Mouse (Mus musculus): ENCODE measurements around the gene Slc52a3. TPM values are rescaled to one million over a fixed set of nuclear protein-coding genes. Genes with fewer than 3 reads are reported as not detected.

Gene Slc52a3
- polyA plus RNA-seq, 1 experiment from 2014 or later = 2.8 TPM

- WGBS = 44% methylated on average over 8 of the region's 9 CpGs
- DNase-seq (ENCODE audit: low spot score) (peak; percentile 58), ATAC-seq (ENCODE audit: low read depth) (no peak)
- Histone ChIP-seq H3K9me3 (ENCODE audit: control insufficient read depth, low read length) (no peaks in the 10 kb centered on the region), H3K9ac (ENCODE audit: low read depth, low read length) (no peak overlapping the region), H3K27ac (replicated peaks; ENCODE audit: low read depth, low read length) (peak overlapping the region; percentile 58), H3K4me3 (ENCODE audit: low read depth, low read length) (no peak overlapping the region), H3K36me3 (ENCODE audit: control insufficient read depth, insufficient read depth, low read length) (no peaks in the 10 kb centered on the region), H3K4me2 (ENCODE audit: low read depth, low read length) (no peak overlapping the region), H3K4me1 (ENCODE audit: control insufficient read depth, insufficient read depth, low read length) (peaks cover 29% of the 10 kb centered on the region), H3K27me3 (replicated peaks; ENCODE audit: control insufficient read depth, insufficient read depth, low read length) (no peaks in the 10 kb centered on the region)
Measured at GRCm38 (mm10) chr2:151961284-151962196, 34.8 kb upstream of the Slc52a3 start.

- H3K4me2 ChIP-seq (ENCODE audit: low read depth, low read length) = no peak overlapping the region
- 51% methylated on average over 10 of the region's 10 CpGs for WGBS
Measured at GRCm38 (mm10) chr2:151962474-151962873, 33.8 kb upstream of the Slc52a3 start.

GRCm38 (mm10) chr2:151963319-151963718 lies 33.0 kb upstream of the Slc52a3 start:
- no peaks in the 10 kb centered on the region for H3K9me3 ChIP-seq (ENCODE audit: control insufficient read depth, low read length)
- no peaks in the 10 kb centered on the region for H3K27me3 ChIP-seq (replicated peaks; ENCODE audit: control insufficient read depth, insufficient read depth, low read length)
- no peak overlapping the region for H3K4me2 ChIP-seq (ENCODE audit: low read depth, low read length)
- H3K4me3 ChIP-seq (ENCODE audit: low read depth, low read length) = no peak overlapping the region
- peak overlapping the region; percentile 55; the same call in 1 of the 2 replicates for H3K27ac ChIP-seq (replicated peaks; ENCODE audit: low read depth, low read length)
- WGBS = 82% methylated on average over 5 of the region's 5 CpGs
- no peaks in the 10 kb centered on the region for H3K36me3 ChIP-seq (ENCODE audit: control insufficient read depth, insufficient read depth, low read length)
- ATAC-seq (ENCODE audit: low read depth) (no peak), DNase-seq (ENCODE audit: low spot score) (no peak)
- H3K9ac ChIP-seq (ENCODE audit: low read depth, low read length) = no peak overlapping the region
- peaks cover 29% of the 10 kb centered on the region for H3K4me1 ChIP-seq (ENCODE audit: control insufficient read depth, insufficient read depth, low read length)

More at GRCm38 (mm10) chr2:151962474-151962873, 33.8 kb upstream of the Slc52a3 start:
- DNase-seq (ENCODE audit: low spot score) = peak; percentile 93
- H3K27ac ChIP-seq (replicated peaks; ENCODE audit: low read depth, low read length) = peak overlapping the region; percentile 55
- ATAC-seq (ENCODE audit: low read depth) = peak; percentile 76
- peaks cover 29% of the 10 kb centered on the region for H3K4me1 ChIP-seq (ENCODE audit: control insufficient read depth, insufficient read depth, low read length)
- H3K9ac ChIP-seq (ENCODE audit: low read depth, low read length) = no peak overlapping the region
- no peak overlapping the region for H3K4me3 ChIP-seq (ENCODE audit: low read depth, low read length)
- H3K36me3 ChIP-seq (ENCODE audit: control insufficient read depth, insufficient read depth, low read length) = no peaks in the 10 kb centered on the region
- H3K9me3 ChIP-seq (ENCODE audit: control insufficient read depth, low read length) = no peaks in the 10 kb centered on the region
- no peaks in the 10 kb centered on the region for H3K27me3 ChIP-seq (replicated peaks; ENCODE audit: control insufficient read depth, insufficient read depth, low read length)

- Histone ChIP-seq H3K4me3 (ENCODE audit: low read depth, low read length) (no peak overlapping the region), H3K27ac (replicated peaks; ENCODE audit: low read depth, low read length) (no peak overlapping the region), H3K4me1 (ENCODE audit: control insufficient read depth, insufficient read depth, low read length) (peaks cover 29% of the 10 kb centered on the region), H3K36me3 (ENCODE audit: control insufficient read depth, insufficient read depth, low read length) (no peaks in the 10 kb centered on the region; the same call in 1 of the 2 replicates), H3K9me3 (ENCODE audit: control insufficient read depth, low read length) (no peaks in the 10 kb centered on the region), H3K9ac (ENCODE audit: low read depth, low read length) (peak overlapping the region; percentile 17; the same call in 1 of the 2 replicates), H3K27me3 (replicated peaks; ENCODE audit: control insufficient read depth, insufficient read depth, low read length) (no peaks in the 10 kb centered on the region), H3K4me2 (ENCODE audit: low read depth, low read length) (no peak overlapping the region)
- DNase-seq (ENCODE audit: low spot score) (peak; percentile 84), ATAC-seq (ENCODE audit: low read depth) (peak; percentile 64)
- 8% methylated on average over 9 of the region's 9 CpGs for WGBS
Measured at GRCm38 (mm10) chr2:151964052-151964451, 32.3 kb upstream of the Slc52a3 start.

- 20% methylated on average over 9 of the region's 9 CpGs for WGBS
- peaks cover 36% of the 10 kb centered on the region for H3K4me1 ChIP-seq (ENCODE audit: control insufficient read depth, insufficient read depth, low read length)
- DNase-seq (ENCODE audit: low spot score) = peak; percentile 79
- H3K36me3 ChIP-seq (ENCODE audit: control insufficient read depth, insufficient read depth, low read length) = peaks cover 11% of the 10 kb centered on the region; the same call in 1 of the 2 replicates
- no peak overlapping the region for H3K4me2 ChIP-seq (ENCODE audit: low read depth, low read length)
- H3K4me3 ChIP-seq (ENCODE audit: low read depth, low read length) = no peak overlapping the region
- H3K9ac ChIP-seq (ENCODE audit: low read depth, low read length) = peak overlapping the region; percentile 43; the same call in 1 of the 2 replicates
- ATAC-seq (ENCODE audit: low read depth) = peak; percentile 31; the same call in 1 of the 2 replicates
- H3K9me3 ChIP-seq (ENCODE audit: control insufficient read depth, low read length) = no peaks in the 10 kb centered on the region
- H3K27ac ChIP-seq (replicated peaks; ENCODE audit: low read depth, low read length) = peak overlapping the region; percentile 59
- no peaks in the 10 kb centered on the region for H3K27me3 ChIP-seq (replicated peaks; ENCODE audit: control insufficient read depth, insufficient read depth, low read length)
Measured at GRCm38 (mm10) chr2:151967176-151967750, 29.0 kb upstream of the Slc52a3 start.

GRCm38 (mm10) chr2:151967792-151968191 lies 28.5 kb upstream of the Slc52a3 start:
- Histone ChIP-seq H3K4me1 (ENCODE audit: control insufficient read depth, insufficient read depth, low read length) (peaks cover 34% of the 10 kb centered on the region), H3K9ac (ENCODE audit: low read depth, low read length) (no peak overlapping the region), H3K36me3 (ENCODE audit: control insufficient read depth, insufficient read depth, low read length) (peaks cover 11% of the 10 kb centered on the region; the same call in 1 of the 2 replicates), H3K27me3 (replicated peaks; ENCODE audit: control insufficient read depth, insufficient read depth, low read length) (0 out of 2 replicates have a peak, but pooled peaks cover under 1% of the 10 kb centered on the region), H3K9me3 (ENCODE audit: control insufficient read depth, low read length) (no peaks in the 10 kb centered on the region), H3K27ac (replicated peaks; ENCODE audit: low read depth, low read length) (peak overlapping the region; percentile 59), H3K4me3 (ENCODE audit: low read depth, low read length) (no peak overlapping the region), H3K4me2 (ENCODE audit: low read depth, low read length) (no peak overlapping the region)
- DNase-seq (ENCODE audit: low spot score) (no peak), ATAC-seq (ENCODE audit: low read depth) (no peak)
- WGBS = 75% methylated on average over 2 of the region's 2 CpGs

GRCm38 (mm10) chr2:151968451-151968850 lies 27.9 kb upstream of the Slc52a3 start:
- Histone ChIP-seq H3K36me3 (ENCODE audit: control insufficient read depth, insufficient read depth, low read length) (peaks cover 11% of the 10 kb centered on the region; the same call in 1 of the 2 replicates), H3K4me1 (ENCODE audit: control insufficient read depth, insufficient read depth, low read length) (peaks cover 28% of the 10 kb centered on the region)
- no peak for ATAC-seq (ENCODE audit: low read depth)

GRCm38 (mm10) chr2:151968986-151969385 lies 27.3 kb upstream of the Slc52a3 start:
- Histone ChIP-seq H3K4me1 (ENCODE audit: control insufficient read depth, insufficient read depth, low read length) (peaks cover 26% of the 10 kb centered on the region), H3K4me2 (ENCODE audit: low read depth, low read length) (no peak overlapping the region), H3K27me3 (replicated peaks; ENCODE audit: control insufficient read depth, insufficient read depth, low read length) (peaks cover 13% of the 10 kb centered on the region), H3K9ac (ENCODE audit: low read depth, low read length) (no peak overlapping the region), H3K4me3 (ENCODE audit: low read depth, low read length) (no peak overlapping the region), H3K36me3 (ENCODE audit: control insufficient read depth, insufficient read depth, low read length) (peaks cover 11% of the 10 kb centered on the region; the same call in 1 of the 2 replicates), H3K9me3 (ENCODE audit: control insufficient read depth, low read length) (no peaks in the 10 kb centered on the region), H3K27ac (replicated peaks; ENCODE audit: low read depth, low read length) (no peak overlapping the region)
- no peak for ATAC-seq (ENCODE audit: low read depth)
- DNase-seq (ENCODE audit: low spot score) = no peak
- whole genome bisulfite sequencing = 93% methylated on average over 7 of the region's 7 CpGs

More at GRCm38 (mm10) chr2:151968451-151968850, 27.9 kb upstream of the Slc52a3 start:
- H3K9me3 ChIP-seq (ENCODE audit: control insufficient read depth, low read length) = no peaks in the 10 kb centered on the region
- H3K4me3 ChIP-seq (ENCODE audit: low read depth, low read length) = no peak overlapping the region
- no peak overlapping the region for H3K27ac ChIP-seq (replicated peaks; ENCODE audit: low read depth, low read length)
- peaks cover 7% of the 10 kb centered on the region for H3K27me3 ChIP-seq (replicated peaks; ENCODE audit: control insufficient read depth, insufficient read depth, low read length)
- H3K9ac ChIP-seq (ENCODE audit: low read depth, low read length) = no peak overlapping the region
- H3K4me2 ChIP-seq (ENCODE audit: low read depth, low read length) = no peak overlapping the region
- WGBS = 80% methylated on average over 8 of the region's 8 CpGs
- no peak for DNase-seq (ENCODE audit: low spot score)

Data from embryonic facial prominence, embryonic 14.5 days (tissue).